Mouse (Mus musculus) adrenal gland, adult 2 months (tissue): ENCODE data around the gene Ldhd. TPM values are rescaled to one million over a fixed set of nuclear protein-coding genes. Genes with fewer than 3 reads are reported as not detected.

Source experiments
- DNase-seq: peaks from one replicate; pipeline ENCODE4 v3.0.0; 2021
- polyA plus RNA-seq: library from polyadenylated mRNA; depleted of rRNA; stranded (reverse); fragments of >200 nt; gene quantifications from 2 replicates; pipeline ENCODE4 v1.2.3, GENCODE M21; 2012
- total RNA-seq, 2 experiments: library from RNA; stranded (reverse); gene quantifications; 2 replicates each; pipeline ENCODE4 v1.2.3; 2021

The Ldhd gene
- total and polyA plus RNA-seq, 3 experiments, result 64.5 to 93.5 (median 82.1) TPM

DNA sequence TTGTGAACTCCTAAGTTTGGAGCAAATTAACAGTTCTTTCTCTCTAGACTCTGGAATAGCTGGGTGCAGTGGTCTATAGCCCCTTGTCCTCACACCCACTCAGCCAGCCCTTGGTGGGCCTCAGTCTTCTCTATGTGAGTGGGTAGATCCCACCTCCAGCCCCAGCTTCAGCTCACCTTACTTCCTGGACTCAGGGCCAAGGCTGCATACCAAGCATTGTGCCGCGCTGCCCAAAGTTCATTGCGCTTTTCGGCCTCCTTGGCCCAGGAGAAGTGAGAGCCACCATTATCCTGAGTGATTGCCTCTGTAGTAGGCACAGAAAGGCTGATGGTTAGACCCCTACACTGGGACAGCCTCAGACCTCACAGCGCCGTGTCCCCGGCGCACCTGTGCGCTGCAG is 2.3 kb downstream of the Ldhd start:
- no peak for DNase-seq

DNA sequence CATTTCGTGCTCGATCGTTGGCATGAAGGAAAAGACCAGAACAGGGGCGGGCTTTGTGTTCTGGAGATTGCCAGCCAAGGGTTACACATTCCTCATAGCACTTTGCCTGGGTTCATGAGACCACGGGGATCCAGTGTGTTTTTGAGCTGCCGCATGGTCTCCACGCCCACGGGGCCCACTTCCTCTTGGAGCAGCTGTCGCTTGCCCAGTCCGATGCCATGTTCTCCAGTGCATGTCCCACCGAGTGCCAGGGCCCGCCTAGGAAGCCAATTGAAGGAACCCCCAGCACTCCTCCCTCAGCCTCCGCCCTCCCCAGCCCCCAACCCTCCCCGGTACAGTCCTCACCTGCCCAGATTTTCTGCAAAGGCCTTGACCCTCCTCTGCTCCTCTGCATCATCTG is 3.2 kb downstream of the Ldhd start:
- DNase-seq, result no peak

DNA sequence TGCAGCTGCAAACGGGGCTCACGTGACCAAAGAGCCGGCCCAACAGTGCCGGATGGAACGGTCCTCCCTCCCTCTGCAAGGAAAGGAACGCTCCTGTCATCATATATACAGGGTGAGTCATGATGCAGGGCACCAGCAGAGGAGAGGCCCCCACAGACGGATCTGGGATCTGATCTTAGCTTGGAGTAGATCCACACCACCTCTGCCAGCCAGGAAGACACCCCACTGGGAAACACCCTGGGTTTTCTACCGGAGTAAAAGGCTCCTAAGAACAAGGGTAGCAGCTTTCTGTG is 3.7 kb downstream of the Ldhd start:
- DNase-seq, result no peak

DNA sequence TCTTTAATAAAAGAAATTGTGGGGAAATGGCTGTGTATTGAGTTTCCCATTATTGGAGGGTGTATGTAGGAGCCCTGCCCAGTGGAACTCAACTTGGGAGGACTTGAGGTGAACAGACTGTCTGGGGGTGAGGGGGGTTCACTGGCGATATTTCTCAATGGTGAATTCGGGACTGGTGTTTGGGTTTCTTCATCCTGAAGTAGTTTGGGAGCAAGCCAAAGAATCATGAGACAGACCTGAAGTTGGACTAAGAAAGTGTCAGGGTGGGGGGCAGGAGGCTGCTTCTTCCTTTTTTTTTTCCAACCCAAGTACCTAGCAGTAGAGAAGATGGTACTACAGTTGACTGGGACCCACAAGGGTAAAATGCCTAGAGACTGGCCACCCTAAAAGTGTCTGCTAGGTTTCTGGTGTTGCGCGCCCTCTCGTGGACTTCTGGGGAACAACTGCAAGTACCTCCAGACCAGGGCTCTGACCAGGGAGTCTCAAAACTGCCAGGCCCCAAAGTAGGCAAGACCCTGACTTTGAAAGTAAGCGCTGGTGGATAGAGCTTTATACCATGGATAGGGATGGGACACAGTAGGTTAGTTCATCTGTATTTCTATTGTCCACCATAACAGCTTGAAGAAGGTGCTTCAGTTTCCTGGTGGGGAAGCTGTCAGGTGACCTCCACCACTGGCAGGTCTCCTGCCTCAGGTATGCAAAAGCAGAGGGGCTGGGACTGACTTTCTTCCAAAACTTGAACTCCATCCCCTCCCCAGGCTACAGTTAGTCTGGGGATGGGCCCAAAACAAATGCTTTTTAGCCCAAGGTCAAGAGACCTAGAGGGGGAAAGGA is 4.3 kb downstream of the Ldhd start:
- peak; percentile 78 for DNase-seq

DNA sequence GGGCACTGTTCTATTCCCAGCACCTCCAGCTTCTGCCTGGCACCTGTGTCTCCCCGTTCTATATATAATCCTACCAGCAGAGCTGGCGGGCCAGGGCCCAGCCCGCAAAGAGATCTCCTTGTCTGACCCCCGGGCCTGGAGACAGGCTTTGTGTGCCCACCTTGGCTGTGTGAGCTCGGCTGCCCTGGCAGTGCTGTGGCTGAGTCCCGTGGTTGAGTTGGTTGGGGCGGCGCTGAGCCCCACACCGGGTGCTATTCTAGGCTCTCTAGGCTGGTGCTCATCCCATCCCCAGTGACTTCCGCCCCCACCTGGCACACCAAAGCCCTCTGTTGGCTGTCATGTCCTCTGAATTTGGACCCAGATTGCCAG is 5.3 kb downstream of the Ldhd start:
- no peak for DNase-seq

DNA sequence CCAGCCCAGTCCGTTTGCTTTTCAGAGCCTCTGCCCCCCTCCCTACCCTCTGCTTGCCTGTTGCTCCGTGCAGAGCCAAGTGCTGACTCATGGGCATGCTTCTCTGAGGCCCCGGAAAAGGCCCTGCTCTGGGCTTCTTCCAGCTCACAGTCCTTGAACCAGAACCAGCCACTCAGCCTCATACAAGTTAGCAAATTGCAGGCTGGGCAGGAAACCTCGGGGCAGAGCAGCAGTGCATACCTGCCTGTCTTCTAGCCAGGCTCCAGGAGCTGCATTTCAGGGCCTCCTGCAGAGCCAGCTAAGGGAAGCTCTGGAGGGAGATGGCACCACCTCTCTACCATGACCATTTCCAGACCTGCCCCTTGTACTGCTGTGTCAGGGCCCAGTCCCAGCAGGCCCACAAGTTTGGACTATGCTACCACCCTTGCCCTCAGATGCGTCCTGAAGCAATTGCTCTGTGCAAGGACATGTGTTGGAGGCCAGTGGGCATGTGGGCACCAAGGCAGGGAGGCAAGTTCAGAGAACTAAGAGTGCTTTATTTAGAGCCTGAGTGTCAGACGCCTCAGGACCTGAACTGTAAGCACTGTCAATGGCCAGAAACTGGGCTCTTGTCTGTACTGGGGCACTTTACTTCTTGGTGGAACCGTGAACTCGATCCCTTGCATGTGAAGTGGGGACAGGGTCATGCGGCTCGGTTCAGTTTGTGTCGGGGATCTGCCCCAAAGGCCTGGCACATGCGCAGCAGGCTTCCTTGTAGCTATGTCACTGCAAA is 5.9 kb downstream of the Ldhd start:
- peak; percentile 95 for DNase-seq

DNA sequence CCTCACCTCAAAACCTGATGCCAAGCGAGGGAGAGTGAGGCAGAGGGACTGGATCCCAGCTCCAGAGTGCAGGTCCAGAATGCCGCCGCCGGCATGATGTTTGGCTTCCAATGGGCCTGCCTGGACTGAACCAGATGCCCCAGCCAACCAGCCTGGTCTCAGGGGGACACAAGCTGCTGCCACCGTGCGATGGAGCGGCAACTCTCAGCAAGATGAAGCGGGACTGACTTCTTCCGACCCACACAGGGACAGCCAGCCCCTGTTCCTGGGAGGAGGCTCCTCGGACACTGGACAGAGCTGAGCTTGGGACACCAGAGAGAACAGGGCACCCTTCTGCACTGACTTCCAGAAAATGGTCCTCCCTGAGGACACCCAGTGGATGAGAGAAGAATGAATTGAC is 7.6 kb downstream of the Ldhd start:
- no peak for DNase-seq

DNA sequence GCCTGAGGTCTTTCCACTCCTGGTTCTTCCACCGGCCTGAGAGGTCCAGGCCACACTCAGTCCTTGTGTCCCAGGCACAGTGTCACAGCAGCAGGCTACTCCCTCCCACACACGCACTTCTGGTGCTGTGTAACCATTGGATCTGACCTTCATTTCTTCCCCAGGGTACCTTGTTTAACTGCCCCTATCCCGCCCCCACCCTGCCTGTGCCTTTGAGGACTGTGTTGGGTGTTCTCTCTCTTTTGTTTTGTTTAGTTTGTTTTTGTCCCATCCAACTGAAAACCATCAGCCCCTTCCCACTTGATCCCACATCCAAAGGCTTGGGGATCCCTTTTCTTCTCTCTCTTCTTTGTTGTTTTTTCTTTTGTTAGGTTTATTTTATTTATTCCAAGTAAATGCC is 8.1 kb downstream of the Ldhd start:
- DNase-seq, result no peak

DNA sequence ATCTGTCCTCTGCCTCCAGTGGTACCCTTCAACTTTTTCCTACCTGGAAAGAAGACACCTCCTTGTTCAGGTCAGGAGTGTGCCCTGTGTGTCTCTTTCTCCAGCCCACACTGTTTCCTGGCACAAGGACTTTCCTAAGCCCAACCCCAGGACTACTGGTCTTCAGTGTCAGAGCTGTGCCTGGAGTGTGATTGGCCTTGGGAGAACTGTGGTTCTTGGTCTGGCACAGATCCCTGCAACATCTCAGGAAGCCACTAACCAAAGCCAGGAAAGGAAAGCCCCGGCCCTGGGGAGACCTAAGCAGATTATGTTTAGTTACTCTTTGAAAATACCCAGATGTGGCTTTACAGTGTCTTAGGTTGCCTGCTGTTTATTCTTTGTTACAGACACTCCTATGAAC is 10.2 kb downstream of the Ldhd start:
- DNase-seq, result peak; percentile 77

DNA sequence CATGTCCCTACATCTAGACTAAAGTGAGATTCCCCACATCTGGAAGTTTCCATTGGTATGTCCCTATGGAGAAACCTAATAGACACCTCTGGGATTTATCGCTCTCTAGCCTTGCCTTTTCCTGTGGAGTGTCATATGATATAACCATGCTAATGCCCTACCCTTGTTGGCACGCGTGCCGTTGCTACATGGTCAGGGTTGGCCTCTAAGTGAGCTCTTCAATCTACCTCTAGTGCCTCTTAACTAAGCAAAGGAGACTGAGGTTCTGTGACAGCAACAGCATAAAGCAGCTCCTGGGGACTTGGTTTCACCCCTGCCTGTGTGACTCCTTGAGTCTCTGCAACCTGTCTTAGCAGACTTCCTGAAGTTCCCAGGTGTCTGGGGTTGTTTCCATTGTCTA is 11.9 kb downstream of the Ldhd start:
- no peak for DNase-seq

DNA sequence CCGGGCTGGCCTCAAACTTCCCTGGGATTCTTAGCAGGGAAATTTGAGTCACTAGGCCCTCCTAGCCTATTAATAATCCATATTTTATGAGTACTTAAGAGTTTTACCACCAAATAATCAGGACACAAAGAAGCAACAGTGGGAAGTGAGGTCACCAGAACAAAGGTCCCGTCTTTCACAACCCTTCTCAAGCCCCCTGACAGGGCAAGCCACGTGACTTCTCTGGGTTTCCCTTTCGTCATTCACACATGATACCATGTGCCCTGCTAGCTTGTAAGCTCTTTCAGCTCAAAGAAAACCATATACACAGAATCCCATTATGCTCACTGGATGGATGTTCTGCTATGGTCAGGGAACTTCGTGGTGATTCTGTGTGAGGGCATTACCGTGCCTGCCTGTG is 12.4 kb downstream of the Ldhd start:
- DNase-seq, result no peak

DNA sequence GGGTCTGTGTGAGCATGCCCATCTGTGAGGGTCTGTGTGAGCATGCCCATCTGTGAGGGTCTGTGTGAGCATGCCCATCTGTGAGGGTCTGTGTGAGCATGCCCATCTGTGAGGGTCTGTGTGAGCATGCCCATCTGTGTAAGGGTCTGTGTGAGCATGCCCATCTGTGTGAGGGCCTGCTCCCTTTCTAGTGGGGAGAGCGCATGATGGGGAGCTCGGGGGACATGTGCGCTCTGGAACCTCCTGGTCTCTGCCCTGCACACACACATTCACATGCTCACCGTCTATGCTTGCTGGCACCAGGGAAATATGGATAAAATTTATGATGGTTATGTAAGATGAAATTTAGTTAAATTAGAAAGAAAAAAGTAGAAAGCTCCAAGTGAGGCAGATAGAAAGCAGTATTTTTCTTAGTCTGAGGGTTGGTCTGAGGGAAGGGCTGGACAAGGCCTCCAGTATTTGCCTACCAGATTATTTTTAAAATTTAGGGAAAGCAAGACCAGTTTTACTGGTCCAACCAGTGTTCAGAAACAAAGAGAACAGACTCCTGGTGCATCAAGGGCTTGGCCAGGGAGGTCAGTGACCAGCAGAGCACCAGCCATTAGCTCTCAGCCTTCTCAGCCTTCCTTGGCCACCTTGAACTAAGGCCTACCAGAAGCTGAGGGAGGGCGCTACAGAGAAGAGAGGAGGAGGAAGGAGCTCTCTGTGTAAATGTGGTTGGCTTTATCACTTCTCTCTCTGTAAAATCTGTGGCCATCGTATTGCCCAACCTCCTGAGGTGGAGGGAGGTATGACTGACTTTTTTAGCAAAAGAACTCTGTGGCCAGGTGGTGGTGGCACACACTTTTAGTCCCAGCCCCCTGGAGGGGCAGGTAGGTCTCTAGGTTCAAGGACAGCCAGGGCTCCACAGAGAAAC is 15.1 kb downstream of the Ldhd start:
- no peak for DNase-seq

DNA sequence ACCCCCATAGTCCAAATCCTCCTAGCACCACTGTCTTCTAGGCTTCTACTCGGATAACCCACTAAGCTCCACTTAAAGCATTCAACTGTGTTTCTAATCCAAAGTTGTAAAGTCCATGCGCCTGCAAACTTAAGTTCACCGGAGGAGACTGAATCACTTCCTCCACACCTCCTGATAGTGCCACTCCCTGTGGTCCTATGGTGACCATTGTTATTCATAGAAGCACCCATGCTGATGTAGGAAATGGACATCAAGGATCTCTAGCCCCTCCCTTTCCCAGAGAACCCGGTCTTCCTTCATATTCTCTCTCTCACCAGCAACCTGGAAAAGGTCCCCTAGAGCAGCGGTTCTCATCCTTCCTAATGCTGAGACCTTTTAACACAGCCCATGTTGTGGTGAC is 17.0 kb downstream of the Ldhd start:
- DNase-seq, result no peak

DNA sequence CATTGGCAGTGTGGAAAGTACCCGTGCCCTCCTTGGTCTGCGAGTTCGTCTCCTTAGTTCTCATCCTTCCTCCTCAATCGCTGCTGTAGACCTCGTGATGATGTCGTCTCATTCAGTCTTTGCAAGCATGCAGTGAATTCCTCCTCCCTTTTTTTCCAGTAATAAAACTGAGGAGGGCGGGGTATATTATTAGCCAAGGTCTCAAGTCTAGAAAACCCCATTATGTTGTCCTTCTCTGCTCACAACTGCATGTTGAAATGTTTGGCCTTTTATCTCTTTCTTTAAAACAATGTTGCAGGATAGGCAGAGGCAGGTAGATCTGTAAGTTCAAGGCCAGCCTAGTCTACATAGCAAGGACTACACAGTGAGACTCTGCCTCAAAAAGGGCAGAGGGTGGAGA is 22.8 kb downstream of the Ldhd start:
- no peak for DNase-seq

DNA sequence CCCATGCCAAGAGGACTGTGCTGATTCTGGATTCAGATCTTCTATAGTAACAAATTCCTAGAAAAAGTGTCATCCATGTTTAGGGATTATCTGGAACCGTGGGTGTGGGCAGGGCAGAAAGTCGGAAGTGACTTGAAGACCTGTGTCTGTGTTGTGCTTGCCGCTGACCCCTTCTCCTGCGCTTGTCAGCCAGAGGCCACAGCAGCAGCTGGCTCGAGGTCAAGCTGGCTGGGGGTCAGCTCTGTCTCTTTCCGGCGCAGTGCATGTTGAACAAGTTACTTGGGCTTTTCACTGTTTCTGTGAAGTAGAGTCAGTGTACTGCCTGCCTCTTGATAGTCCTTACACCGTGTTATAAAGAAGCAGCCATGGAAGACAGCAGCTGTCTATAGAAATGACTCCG is 23.2 kb downstream of the Ldhd start:
- DNase-seq, result no peak

DNA sequence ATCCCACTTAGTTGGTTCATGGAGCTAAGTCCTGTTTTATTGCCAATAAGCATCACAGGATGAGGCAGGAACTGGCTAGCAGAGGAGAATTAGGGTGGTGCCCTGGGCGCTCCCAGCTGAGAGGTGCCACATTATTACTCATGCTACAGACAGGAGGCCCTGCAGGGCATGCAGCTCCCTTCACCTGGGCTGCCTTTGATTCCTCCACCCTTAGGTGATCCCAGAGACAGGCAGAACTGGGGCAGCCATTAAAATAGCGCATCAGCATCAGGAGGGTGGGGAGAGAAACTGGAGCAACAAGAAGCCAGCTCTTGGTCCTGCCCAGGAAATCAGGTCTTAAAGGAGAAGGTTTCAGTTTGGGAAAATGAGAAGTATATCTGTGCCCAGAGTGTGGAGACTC is 25.2 kb downstream of the Ldhd start:
- no peak for DNase-seq

DNA sequence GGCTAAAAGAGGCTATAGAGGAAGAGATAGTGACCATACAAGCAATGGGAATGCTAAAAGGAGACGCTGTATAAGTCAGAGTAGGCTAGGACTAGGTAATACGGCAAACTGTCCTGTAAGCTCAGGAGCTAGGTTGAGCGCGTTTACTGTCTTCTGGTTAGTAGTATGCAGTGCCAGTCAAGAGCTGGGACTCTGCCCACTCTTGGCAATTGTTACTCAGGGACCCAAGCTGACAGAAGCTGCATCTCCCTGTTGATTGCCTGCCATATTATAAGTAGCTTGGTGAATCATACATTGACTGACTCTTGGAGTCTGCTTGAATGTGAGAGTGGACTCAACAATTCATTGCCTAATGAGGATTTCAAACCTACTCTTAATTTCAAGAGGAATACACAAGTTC is 28.1 kb downstream of the Ldhd start:
- no peak for DNase-seq

DNA sequence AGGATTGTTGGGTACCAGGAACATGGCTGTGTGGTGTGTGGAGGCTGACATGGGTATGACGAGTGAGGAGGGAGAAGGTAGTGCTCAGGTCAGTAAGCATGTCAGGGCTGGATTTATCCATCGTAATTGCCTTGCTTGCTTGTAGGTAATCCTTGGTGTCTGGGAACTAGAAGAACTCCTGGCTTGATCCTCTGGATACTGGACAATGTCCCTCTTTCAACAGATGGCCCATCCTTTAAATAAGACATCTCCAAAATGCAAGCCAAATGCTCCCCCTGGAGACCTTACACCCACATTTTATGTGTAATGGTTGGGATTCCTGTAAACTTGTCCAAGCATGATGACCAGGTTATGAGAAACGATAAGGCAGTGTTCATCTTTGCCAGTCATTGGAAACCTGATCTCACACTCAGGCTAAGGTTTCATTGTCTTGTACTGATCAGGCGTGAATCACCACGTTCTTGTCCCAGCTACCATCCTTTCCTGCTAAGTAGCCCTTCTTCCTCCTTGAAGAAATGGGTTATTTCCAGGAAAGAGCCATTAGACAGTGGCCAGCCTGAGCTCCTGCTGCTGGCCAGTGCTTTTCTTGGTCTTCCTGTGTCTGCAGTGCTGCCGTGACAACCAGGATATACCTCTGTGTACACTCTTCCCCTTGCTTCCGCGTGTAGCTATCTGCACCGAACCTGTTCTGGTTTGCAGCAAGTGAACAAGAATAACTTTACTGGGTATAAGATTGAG is 30.3 kb downstream of the Ldhd start:
- DNase-seq, result no peak

DNA sequence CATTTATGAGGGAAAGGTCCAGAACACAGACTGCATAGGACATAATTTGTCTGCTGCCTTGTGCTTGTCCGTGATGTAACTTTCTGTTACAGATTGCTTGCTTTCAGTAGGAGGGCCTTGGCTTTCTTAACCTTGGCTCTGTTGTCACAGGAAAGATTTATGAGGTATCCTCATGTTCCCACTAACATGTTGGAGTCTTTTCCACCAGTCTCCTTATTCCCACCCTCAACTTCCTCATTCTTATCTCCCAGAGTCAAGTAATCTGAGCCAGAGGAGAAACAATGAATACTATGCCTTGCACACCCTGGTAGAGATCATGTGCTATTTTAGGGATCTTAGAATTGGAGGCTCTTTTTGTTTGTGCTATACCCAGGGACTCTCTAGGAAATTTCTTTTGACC is 32.9 kb downstream of the Ldhd start:
- peak; percentile 64 for DNase-seq

DNA sequence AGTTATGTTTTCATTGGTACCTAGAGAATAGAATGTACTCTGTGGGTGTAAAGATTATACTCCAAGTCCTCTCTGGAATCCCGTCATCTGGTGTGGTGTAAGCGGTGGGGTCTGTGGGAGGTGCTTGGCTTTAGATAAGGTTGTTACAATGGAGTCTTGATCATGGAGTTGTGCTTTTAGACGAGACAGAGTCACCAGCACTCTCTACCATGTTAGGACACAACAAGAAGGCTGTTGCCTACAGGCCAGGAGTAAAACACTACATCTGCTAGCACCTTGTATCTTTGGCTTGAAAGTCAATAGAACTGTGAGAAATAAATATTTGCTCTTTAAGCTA is 33.7 kb downstream of the Ldhd start:
- DNase-seq, result no peak

DNA sequence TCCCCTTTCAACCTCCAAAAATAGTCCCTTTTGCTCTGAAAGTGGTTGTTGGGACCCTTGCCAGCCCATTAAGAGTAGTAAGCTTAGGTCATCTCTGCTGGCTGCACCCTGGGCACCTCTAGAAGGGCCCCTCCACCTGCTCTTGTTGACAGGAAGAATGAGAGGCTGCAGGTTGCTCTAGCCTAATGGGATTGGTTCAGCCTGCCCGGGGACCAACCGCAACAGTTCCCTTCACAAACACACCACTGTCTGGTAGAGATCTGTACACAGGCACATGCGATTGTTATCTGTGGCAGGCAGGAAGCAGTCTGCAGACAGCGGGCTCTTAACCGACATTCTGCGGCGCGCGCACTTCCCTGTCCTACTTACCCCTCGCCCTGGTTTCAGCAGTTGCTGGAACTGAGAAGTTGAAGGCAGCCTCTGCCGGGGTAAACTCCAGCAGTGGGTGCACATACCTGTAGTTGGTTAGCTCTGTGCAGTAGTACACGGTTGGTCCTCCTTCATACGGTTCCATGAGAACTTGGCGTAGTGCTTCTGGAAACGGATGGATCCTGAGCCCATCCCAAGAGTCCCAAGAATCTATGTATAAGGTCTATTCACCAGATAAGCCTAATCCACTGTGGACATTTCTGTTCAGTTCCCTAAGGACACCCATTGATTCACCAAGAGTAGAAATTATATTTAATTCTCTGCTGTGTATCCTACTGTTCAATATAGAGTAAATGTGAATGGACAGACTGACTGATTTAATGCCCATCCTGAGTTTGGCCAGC is 34.3 kb downstream of the Ldhd start:
- peak; percentile 35 for DNase-seq

DNA sequence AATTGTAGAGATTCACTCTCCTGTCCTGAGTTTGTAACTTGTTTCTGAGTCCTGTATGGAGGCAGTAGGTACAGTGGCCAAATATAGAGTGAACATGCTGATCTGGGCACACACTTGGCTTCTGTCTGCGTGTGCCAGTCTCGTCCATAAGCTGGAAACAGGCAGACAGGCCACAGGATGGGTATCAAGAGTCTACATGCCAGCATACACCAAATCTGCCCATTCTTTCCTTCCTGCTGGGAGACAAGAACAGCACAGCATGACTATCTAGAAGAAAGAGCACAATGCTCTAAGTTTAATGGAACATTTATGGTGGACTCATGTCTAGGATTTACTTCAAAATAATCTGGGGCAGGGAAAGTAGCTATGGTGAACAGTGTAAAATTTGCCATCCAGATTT is 35.2 kb downstream of the Ldhd start:
- no peak for DNase-seq
